Mouse (Mus musculus) activated CD4-positive, CD25-positive, alpha-beta regulatory T cell (primary cell): ENCODE data around the gene Gm16485. TPM values are rescaled to one million over a fixed set of nuclear protein-coding genes. Genes with fewer than 3 reads are reported as not detected.

Experiments used
- polyA plus RNA-seq, 2 experiments: library from polyadenylated mRNA; unstranded; fragments of 100-300 nt; shearing (Covaris generic); gene quantifications; one replicate each; pipeline ENCODE4 v1.2.1; 2017

Gm16485 gene
- polyA plus RNA-seq = not detected

GRCm38 (mm10) chr9:8971491-8971890, at the start of gene Gm16485:
Gene Gm16485 (plus strand): TSS chr9:8971791.

Other genes starting within 250 kb of the Gm16485 start
- gene Pgr, start 72.0 kb upstream of the Gm16485 start, polyA plus RNA-seq = under 1 TPM in 1 of 2 experiments, not detected in 1; 0.11 TPM